Mouse (Mus musculus) erythroblast, embryonic 14.5 days (primary cell): ENCODE results near the gene Mapk10.

Experiments
- GATA1 ChIP-seq: IDR thresholded peaks from 2 replicates; pipeline ENCODE4 v1.6.1; 2012; ENCODE audit warnings: low read length, inconsistent platforms, mixed read lengths
- TAL1 ChIP-seq: IDR thresholded peaks from 3 replicates; pipeline ENCODE4 v1.6.1; 2012; ENCODE audit warnings: low read length, inconsistent platforms, mixed read lengths

- no peak for TF ChIP-seq GATA1
- no peak for TF ChIP-seq TAL1
Measured at GRCm38 (mm10) chr5:102859749-102860148, 351.4 kb downstream of the Mapk10 start.
